ENCODE assay signal across 12 mouse cellular contexts in the genomic region with DNA sequence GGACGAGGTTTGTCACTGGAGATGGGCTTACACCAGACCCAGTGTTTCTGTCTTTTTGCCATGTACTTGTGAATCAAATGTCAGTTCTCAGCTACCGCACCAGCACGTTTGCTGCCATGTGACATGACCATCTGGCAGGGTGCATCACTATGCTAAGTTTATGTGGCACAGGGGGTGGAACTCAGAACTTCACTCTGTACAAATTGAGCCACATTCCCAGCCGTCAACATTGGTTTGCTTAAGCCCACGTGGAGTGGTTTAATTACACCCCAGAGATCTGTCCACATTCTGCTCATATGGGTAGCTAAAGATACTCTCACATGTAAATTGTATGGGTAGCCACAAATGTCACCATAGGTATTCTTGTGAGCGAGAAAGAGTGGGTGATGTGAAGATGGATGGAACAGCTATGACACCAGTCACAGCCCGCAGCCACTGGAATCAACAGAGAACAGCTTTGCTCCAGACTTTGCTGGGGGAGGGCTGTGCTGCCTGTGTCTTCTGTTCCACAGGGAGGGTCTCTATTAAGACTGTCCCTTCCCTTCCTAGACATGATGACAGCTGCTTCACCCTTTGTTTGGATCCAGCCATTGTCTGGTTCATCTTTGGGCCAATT. TPM values are rescaled to one million over a fixed set of nuclear protein-coding genes. Genes with fewer than 3 reads are reported as not detected.
A peak's percentile ranks its signal among the peaks of the same experiment; 100 is the strongest.
DNase-seq lines count a peak whose midpoint lies in the region; ATAC-seq and TF ChIP-seq lines count a peak whose summit lies in the region.
"Had no signal": no experiment of that assay in that cellular context is flagged by ENCODE, and none has a peak within 500 bp of the region (broad histone marks: within the 10 kb centered on the region; RNA-seq: fewer than 3 reads in every experiment).

No protein-coding gene starts in this region.

- H3K9me3 ChIP-seq in embryonic facial prominence, embryonic 14.5 days (ENCODE audit: control insufficient read depth, low read length), result no peaks in the 10 kb centered on the region
- H3K9me3 ChIP-seq in embryonic facial prominence, embryonic 10.5 days, result no peaks in the 10 kb centered on the region
- no peaks in the 10 kb centered on the region for H3K9me3 ChIP-seq in kidney, embryonic 15.5 days (replicated peaks)
- no peaks in the 10 kb centered on the region for H3K9me3 ChIP-seq in midbrain, embryonic 15.5 days

- no peak for TF ChIP-seq POLR2A in brain, embryonic 14.5 days (IDR thresholded peaks at IDR 0.05; ENCODE audit: borderline replicate concordance, extremely low read depth, insufficient read depth, insufficient read length, poor library complexity, severe bottlenecking)

- no peak overlapping the region for H3K4me2 ChIP-seq in embryonic facial prominence, embryonic 14.5 days (ENCODE audit: low read depth, low read length)
- no peak overlapping the region for H3K4me2 ChIP-seq in kidney, embryonic 15.5 days
- no peak overlapping the region for H3K4me2 ChIP-seq in midbrain, embryonic 15.5 days

- WGBS in embryonic facial prominence, embryonic 14.5 days, result 68% methylated on average over 7 of the region's 7 CpGs
- WGBS in embryonic facial prominence, embryonic 10.5 days, result 88% methylated on average over 7 of the region's 7 CpGs
- WGBS in kidney, embryonic 15.5 days, result 74% methylated on average over 7 of the region's 7 CpGs
- 82% methylated on average over 7 of the region's 7 CpGs for WGBS in midbrain, embryonic 15.5 days

- no peak for TF ChIP-seq CTCF in brain, embryonic 14.5 days (IDR thresholded peaks at IDR 0.05; ENCODE audit: borderline replicate concordance, extremely low read depth, insufficient read depth, insufficient read length)

- no peak overlapping the region for H3K27ac ChIP-seq in embryonic facial prominence, embryonic 14.5 days (replicated peaks; ENCODE audit: low read depth, low read length)
- H3K27ac ChIP-seq in embryonic facial prominence, embryonic 10.5 days (replicated peaks), result no peak overlapping the region
- no peak overlapping the region for H3K27ac ChIP-seq in kidney, embryonic 15.5 days
- no peak overlapping the region for H3K27ac ChIP-seq in midbrain, embryonic 15.5 days

- no peak overlapping the region for H3K9ac ChIP-seq in embryonic facial prominence, embryonic 14.5 days (ENCODE audit: low read depth, low read length)
- H3K9ac ChIP-seq in kidney, embryonic 15.5 days, result no peak overlapping the region
- no peak overlapping the region for H3K9ac ChIP-seq in midbrain, embryonic 15.5 days

- H3K4me1 ChIP-seq in embryonic facial prominence, embryonic 14.5 days (ENCODE audit: control insufficient read depth, insufficient read depth, low read length), result no peaks in the 10 kb centered on the region
- H3K4me1 ChIP-seq in embryonic facial prominence, embryonic 10.5 days, result no peaks in the 10 kb centered on the region
- no peaks in the 10 kb centered on the region for H3K4me1 ChIP-seq in kidney, embryonic 15.5 days
- H3K4me1 ChIP-seq in midbrain, embryonic 15.5 days, result no peaks in the 10 kb centered on the region

- H3K36me3 ChIP-seq in embryonic facial prominence, embryonic 14.5 days (ENCODE audit: control insufficient read depth, insufficient read depth, low read length), result peaks cover 22% of the 10 kb centered on the region
- peaks cover 66% of the 10 kb centered on the region for H3K36me3 ChIP-seq in embryonic facial prominence, embryonic 10.5 days (replicated peaks)
- H3K36me3 ChIP-seq in kidney, embryonic 15.5 days, result peaks cover 35% of the 10 kb centered on the region
- no peaks in the 10 kb centered on the region for H3K36me3 ChIP-seq in midbrain, embryonic 15.5 days (replicated peaks)

- 0 out of 2 replicates have a peak, but pooled peaks have one; percentile 23 for ATAC-seq in embryonic facial prominence, embryonic 14.5 days (ENCODE audit: low read depth)
- no peak for ATAC-seq in kidney, embryonic 15.5 days (replicated peaks; ENCODE audit: low FRiP score)
- no peak for ATAC-seq in midbrain, embryonic 15.5 days (replicated peaks)

- no peak overlapping the region for H3K4me3 ChIP-seq in embryonic facial prominence, embryonic 14.5 days (ENCODE audit: low read depth, low read length)
- no peak overlapping the region for H3K4me3 ChIP-seq in embryonic facial prominence, embryonic 10.5 days
- H3K4me3 ChIP-seq in kidney, embryonic 15.5 days (replicated peaks), result no peak overlapping the region
- H3K4me3 ChIP-seq in midbrain, embryonic 15.5 days, result no peak overlapping the region

- H3K27me3 ChIP-seq in embryonic facial prominence, embryonic 14.5 days (replicated peaks; ENCODE audit: control insufficient read depth, insufficient read depth, low read length), result no peaks in the 10 kb centered on the region
- H3K27me3 ChIP-seq in embryonic facial prominence, embryonic 10.5 days (replicated peaks; ENCODE audit: low read depth, poor library complexity, severe bottlenecking), result no peaks in the 10 kb centered on the region
- no peaks in the 10 kb centered on the region for H3K27me3 ChIP-seq in kidney, embryonic 15.5 days
- H3K27me3 ChIP-seq in midbrain, embryonic 15.5 days (replicated peaks), result no peaks in the 10 kb centered on the region

- peak; percentile 50 for DNase-seq in embryonic facial prominence, embryonic 14.5 days (ENCODE audit: low spot score)
- no peak for DNase-seq in embryonic facial prominence, embryonic 10.5 days (ENCODE audit: low spot score)
- peak; percentile 17 for DNase-seq in brain, embryonic 14.5 days (ENCODE audit: low read depth)
- DNase-seq in layer of hippocampus, adult 9-11 months, result peak; percentile 90
- DNase-seq in right cerebral cortex, adult 18-20 months, result peak; percentile 89
- no peak for DNase-seq in kidney, postnatal 36 days
- DNase-seq: adrenal gland, postnatal 36 days; cerebellum, adult 9-10 months; gastrocnemius, postnatal 14 days; kidney, postnatal 25 days had no signal

RNA-seq across cellular contexts. Expression of a gene that starts 15.2 kb away (rescaled TPM):
- polyA plus RNA-seq in embryonic facial prominence, embryonic 14.5 days (2014; fragmentation: Nextera tagmentation; extraction: Ambion mirVana), result 12.4 and 16.8 TPM in 2 replicates
- 30.0 and 30.7 TPM in 2 replicates for polyA plus RNA-seq in embryonic facial prominence, embryonic 10.5 days (2016; fragmentation: Nextera tagmentation; extraction: Ambion mirVana)
- 4.0 and 7.1 TPM in 2 replicates for polyA plus RNA-seq in brain, embryonic 14.5 days (2012; rRNA removed)
- 18.5 and 19.7 TPM in 2 replicates for polyA plus RNA-seq in kidney, embryonic 15.5 days (2015; fragmentation: Nextera tagmentation; extraction: Ambion mirVana)
- 5.5 and 6.1 TPM in 2 replicates for polyA plus RNA-seq in midbrain, embryonic 15.5 days (2015; fragmentation: Nextera tagmentation; extraction: Ambion mirVana)

RNA-seq across cellular contexts. Expression of a gene that starts 50.0 kb away (rescaled TPM):
- 10.0 and 16.5 TPM in 2 replicates for polyA plus RNA-seq in embryonic facial prominence, embryonic 14.5 days (2014; fragmentation: Nextera tagmentation; extraction: Ambion mirVana)
- polyA plus RNA-seq in embryonic facial prominence, embryonic 10.5 days (2016; fragmentation: Nextera tagmentation; extraction: Ambion mirVana), result 8.3 and 10.0 TPM in 2 replicates
- polyA plus RNA-seq in brain, embryonic 14.5 days (2012; rRNA removed), result 2.8 and 5.0 TPM in 2 replicates
- 14.6 and 15.5 TPM in 2 replicates for polyA plus RNA-seq in kidney, embryonic 15.5 days (2015; fragmentation: Nextera tagmentation; extraction: Ambion mirVana)
- polyA plus RNA-seq in midbrain, embryonic 15.5 days (2015; fragmentation: Nextera tagmentation; extraction: Ambion mirVana), result 7.8 and 7.9 TPM in 2 replicates

RNA-seq across cellular contexts. Expression of a gene that starts 50.1 kb away (rescaled TPM):
- polyA plus RNA-seq in embryonic facial prominence, embryonic 14.5 days (2014; fragmentation: Nextera tagmentation; extraction: Ambion mirVana), result 79.2 and 86.3 TPM in 2 replicates
- 139 and 149 TPM in 2 replicates for polyA plus RNA-seq in embryonic facial prominence, embryonic 10.5 days (2016; fragmentation: Nextera tagmentation; extraction: Ambion mirVana)
- 132 and 135 TPM in 2 replicates for polyA plus RNA-seq in brain, embryonic 14.5 days (2012; rRNA removed)
- 80.9 and 82.5 TPM in 2 replicates for polyA plus RNA-seq in kidney, embryonic 15.5 days (2015; fragmentation: Nextera tagmentation; extraction: Ambion mirVana)
- polyA plus RNA-seq in midbrain, embryonic 15.5 days (2015; fragmentation: Nextera tagmentation; extraction: Ambion mirVana), result 225 and 245 TPM in 2 replicates

Comparison
In these comparisons a context has a peak if more than half of its experiments do, and no peak if none do; other contexts are left out.
1. DNase-seq: peak in embryonic facial prominence, embryonic 14.5 days (single experiment), brain, embryonic 14.5 days (single experiment), layer of hippocampus, adult 9-11 months (single experiment) and right cerebral cortex, adult 18-20 months (single experiment); none in embryonic facial prominence, embryonic 10.5 days (single experiment) and kidney, postnatal 36 days (0 of 2).